Mouse (Mus musculus): ENCODE data around the gene Themis2. TPM values are rescaled to one million over a fixed set of nuclear protein-coding genes. Genes with fewer than 3 reads are reported as not detected.
A peak's percentile ranks its signal among the peaks of the same experiment; 100 is the strongest.

Themis2 gene
- polyA plus RNA-seq (2015; fragmentation: Nextera tagmentation; extraction: Ambion mirVana): 1.7 and 2.0 TPM in 2 replicates

- Histone ChIP-seq H3K27ac (no peak within 1 kb of the TSS), H3K4me1 (replicated peaks) (peaks cover 6% of the 10 kb centered on the region; the same call in 1 of the 2 replicates), H3K9me3 (no peaks in the 10 kb centered on the region), H3K4me3 (replicated peaks) (peak within 1 kb of the TSS; percentile 32), H3K27me3 (replicated peaks) (peaks cover 6% of the 10 kb centered on the region), H3K36me3 (no peaks in the 10 kb centered on the region), H3K9ac (peak within 1 kb of the TSS; percentile 31), H3K4me2 (replicated peaks) (peak within 1 kb of the TSS; percentile 75)
- peak; percentile 82 for ATAC-seq
- WGBS: 2% methylated on average over 21 of the region's 21 CpGs
Observed at GRCm38 (mm10) chr4:132796196-132796886, at the start of gene Themis2. TSS of gene Themis2 (minus strand) at chr4:132796387.

- H3K4me3 ChIP-seq (replicated peaks): peak overlapping the region; percentile 80; the same call in 1 of the 2 replicates
- H3K4me1 ChIP-seq (replicated peaks): peaks cover 5% of the 10 kb centered on the region; the same call in 1 of the 2 replicates
- 76% methylated on average over 1 of the region's 1 CpGs for WGBS
- H3K4me2 ChIP-seq (replicated peaks): peak overlapping the region; percentile 71
- H3K36me3 ChIP-seq: peaks cover 6% of the 10 kb centered on the region; the same call in 1 of the 2 replicates
- no peaks in the 10 kb centered on the region for H3K9me3 ChIP-seq
- ATAC-seq: no peak
- no peaks in the 10 kb centered on the region for H3K27me3 ChIP-seq (replicated peaks)
- peak overlapping the region; percentile 66 for H3K27ac ChIP-seq
- peak overlapping the region; percentile 70; the same call in 1 of the 2 replicates for H3K9ac ChIP-seq
Observed at GRCm38 (mm10) chr4:132843705-132844071, 47.5 kb upstream of the Themis2 start.

DNA sequence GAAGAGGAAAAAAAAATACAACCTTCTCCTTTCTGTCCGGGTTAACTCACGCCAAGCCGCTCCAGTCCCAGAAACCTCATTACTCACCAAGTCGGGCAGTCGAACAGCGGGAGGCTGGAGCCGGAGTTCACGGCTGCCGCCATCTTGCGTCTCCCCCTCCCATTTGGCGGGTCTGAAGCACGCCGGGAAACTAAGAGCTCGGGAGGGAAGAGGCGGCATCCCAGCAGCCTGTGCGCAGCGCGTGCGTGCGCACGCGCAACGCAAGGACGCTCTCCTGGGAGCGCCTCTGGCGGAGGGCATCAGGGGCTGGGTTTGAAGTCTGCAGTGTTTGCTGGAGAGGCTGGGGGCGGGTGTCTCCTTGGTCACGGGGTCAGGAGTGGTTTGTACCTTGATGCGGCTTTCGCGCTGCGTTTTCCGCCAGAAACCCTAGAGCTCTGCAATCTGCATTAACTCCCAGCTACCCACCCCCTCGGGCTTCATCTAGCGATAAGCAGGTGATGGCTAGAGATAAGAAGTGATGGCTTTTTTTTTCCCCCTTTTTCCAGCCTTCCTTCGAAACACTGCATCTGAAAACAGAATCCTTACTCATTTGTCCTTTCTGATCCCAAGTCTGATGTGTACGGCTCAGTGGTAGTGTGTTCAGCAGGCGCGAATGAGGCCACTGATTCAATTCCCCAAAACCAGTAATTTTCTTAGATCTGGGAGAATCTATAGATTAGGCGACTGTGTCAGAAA lies 47.0 kb upstream of the Themis2 start, which contains the start of gene Ppp1r8:
Gene Ppp1r8 (minus strand): TSS at position 200 of the 735 bp plus-strand sequence.
- Histone ChIP-seq H3K9me3 (no peaks in the 10 kb centered on the region), H3K36me3 (peaks cover 11% of the 10 kb centered on the region), H3K27ac (peak within 1 kb of the TSS; percentile 67), H3K9ac (peak within 1 kb of the TSS; percentile 70), H3K4me1 (replicated peaks) (peaks cover 5% of the 10 kb centered on the region; the same call in 1 of the 2 replicates), H3K27me3 (replicated peaks) (no peaks in the 10 kb centered on the region), H3K4me2 (replicated peaks) (peak within 1 kb of the TSS; percentile 71), H3K4me3 (replicated peaks) (peak within 1 kb of the TSS; percentile 80)
- ATAC-seq: peak; percentile 100
- 1% methylated on average over 40 of the region's 40 CpGs for WGBS

DNA sequence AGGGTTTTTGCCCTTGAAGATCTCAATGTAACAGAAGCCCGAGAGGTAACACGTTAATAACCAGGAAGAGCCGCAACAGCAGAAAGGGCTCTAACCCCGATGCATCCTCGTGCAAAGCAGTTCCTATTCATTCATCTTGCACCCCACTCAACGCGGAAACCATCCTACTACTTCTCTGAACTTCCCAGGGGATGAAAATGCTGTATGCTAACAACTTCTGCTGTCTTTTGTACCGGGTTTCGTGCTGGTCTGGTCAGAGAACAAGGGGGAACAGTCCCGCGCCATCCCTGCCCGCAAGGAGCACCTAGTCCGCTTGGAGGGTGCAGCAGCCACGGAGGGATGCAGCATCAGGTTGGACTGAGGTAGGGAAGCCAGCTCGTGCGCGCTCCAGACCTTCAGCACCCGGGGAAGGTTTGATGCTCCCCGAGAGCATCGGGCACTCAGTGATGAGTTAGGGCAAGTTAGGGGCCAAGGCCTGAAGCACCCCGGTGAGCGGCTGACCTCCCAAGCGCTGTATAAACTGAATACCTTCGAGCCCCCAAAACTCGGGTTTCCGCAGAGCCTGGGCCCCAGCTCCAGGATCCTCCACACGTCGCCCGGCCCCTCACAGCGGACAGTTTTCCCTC lies 46.2 kb upstream of the Themis2 start:
- Histone ChIP-seq H3K4me1 (replicated peaks) (peaks cover 5% of the 10 kb centered on the region; the same call in 1 of the 2 replicates), H3K9ac (peak overlapping the region; percentile 70), H3K27ac (peak overlapping the region; percentile 67), H3K9me3 (no peaks in the 10 kb centered on the region), H3K27me3 (replicated peaks) (no peaks in the 10 kb centered on the region), H3K36me3 (peaks cover 17% of the 10 kb centered on the region), H3K4me3 (replicated peaks) (peak overlapping the region; percentile 80), H3K4me2 (replicated peaks) (peak overlapping the region; percentile 71)
- under 1% methylated on average over 30 of the region's 30 CpGs for WGBS
- ATAC-seq: peak; percentile 46

- no peaks in the 10 kb centered on the region for H3K27me3 ChIP-seq (replicated peaks)
- peak overlapping the region; percentile 70 for H3K9ac ChIP-seq
- H3K9me3 ChIP-seq: no peaks in the 10 kb centered on the region
- peaks cover 5% of the 10 kb centered on the region; the same call in 1 of the 2 replicates for H3K4me1 ChIP-seq (replicated peaks)
- H3K4me3 ChIP-seq (replicated peaks): peak overlapping the region; percentile 80
- WGBS: 79% methylated on average over 3 of the region's 3 CpGs
- no peak for ATAC-seq
- no peak overlapping the region for H3K27ac ChIP-seq
- peaks cover 22% of the 10 kb centered on the region for H3K36me3 ChIP-seq
- peak overlapping the region; percentile 71 for H3K4me2 ChIP-seq (replicated peaks)
Observed at GRCm38 (mm10) chr4:132841493-132841892, 45.3 kb upstream of the Themis2 start.

DNA sequence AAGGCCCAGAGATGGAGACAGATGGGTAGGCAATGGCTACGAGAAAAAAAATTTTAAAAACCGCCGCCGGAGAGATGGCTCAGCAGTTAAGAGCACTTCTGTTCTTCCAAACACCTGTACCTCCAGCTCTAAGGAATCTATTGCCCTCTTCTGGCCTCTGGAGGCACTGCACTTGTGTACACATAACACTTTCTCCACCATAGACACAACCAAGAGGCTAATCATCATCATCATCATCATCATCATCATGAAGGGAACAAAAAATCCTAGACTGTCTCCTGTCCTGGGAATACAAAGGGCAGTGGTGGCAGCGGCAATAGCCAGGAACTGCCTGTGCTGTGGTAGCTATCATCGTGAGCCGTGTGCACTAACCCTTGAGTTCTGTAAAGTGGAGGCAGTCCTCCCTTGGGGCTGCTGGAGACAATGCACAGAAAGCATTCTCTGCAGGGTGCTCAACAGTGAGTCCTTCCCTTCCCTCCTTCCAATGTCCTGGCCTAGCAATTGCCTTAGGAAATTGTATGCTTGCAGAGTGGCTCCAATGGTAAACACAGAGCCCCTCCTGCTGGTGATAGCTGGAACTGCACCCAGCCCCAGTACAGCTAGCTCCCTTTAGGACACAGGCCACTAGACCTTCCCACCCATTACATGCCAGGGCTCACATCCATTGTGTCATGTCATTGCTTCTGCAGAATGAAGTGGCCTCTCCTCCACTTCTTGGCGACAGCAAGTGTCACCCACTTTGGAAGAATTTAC lies 27.6 kb upstream of the Themis2 start:
- peak; percentile 39; the same call in 1 of the 2 replicates for ATAC-seq
- Histone ChIP-seq H3K9me3 (no peaks in the 10 kb centered on the region), H3K27ac (no peak overlapping the region), H3K9ac (no peak overlapping the region), H3K36me3 (peaks cover 26% of the 10 kb centered on the region), H3K4me3 (replicated peaks) (no peak overlapping the region), H3K4me2 (replicated peaks) (no peak overlapping the region), H3K4me1 (replicated peaks) (no peaks in the 10 kb centered on the region), H3K27me3 (replicated peaks) (no peaks in the 10 kb centered on the region)
- WGBS: 61% methylated on average over 8 of the region's 8 CpGs

GRCm38 (mm10) chr4:132818442-132818841 lies 22.3 kb upstream of the Themis2 start:
- 50% methylated on average over 2 of the region's 2 CpGs for WGBS

GRCm38 (mm10) chr4:132816855-132817254 lies 20.7 kb upstream of the Themis2 start:
- Histone ChIP-seq H3K4me3 (replicated peaks) (no peak overlapping the region), H3K9ac (no peak overlapping the region), H3K9me3 (no peaks in the 10 kb centered on the region), H3K4me2 (replicated peaks) (no peak overlapping the region), H3K4me1 (replicated peaks) (no peaks in the 10 kb centered on the region), H3K36me3 (no peaks in the 10 kb centered on the region), H3K27me3 (replicated peaks) (no peaks in the 10 kb centered on the region), H3K27ac (no peak overlapping the region)
- ATAC-seq: no peak
- 66% methylated on average over 2 of the region's 2 CpGs for WGBS

More at GRCm38 (mm10) chr4:132818442-132818841, 22.3 kb upstream of the Themis2 start:
- no peak for ATAC-seq
- Histone ChIP-seq H3K9ac (no peak overlapping the region), H3K4me2 (replicated peaks) (no peak overlapping the region), H3K4me1 (replicated peaks) (no peaks in the 10 kb centered on the region), H3K27me3 (replicated peaks) (no peaks in the 10 kb centered on the region), H3K27ac (no peak overlapping the region), H3K9me3 (no peaks in the 10 kb centered on the region), H3K36me3 (no peaks in the 10 kb centered on the region), H3K4me3 (replicated peaks) (no peak overlapping the region)

DNA sequence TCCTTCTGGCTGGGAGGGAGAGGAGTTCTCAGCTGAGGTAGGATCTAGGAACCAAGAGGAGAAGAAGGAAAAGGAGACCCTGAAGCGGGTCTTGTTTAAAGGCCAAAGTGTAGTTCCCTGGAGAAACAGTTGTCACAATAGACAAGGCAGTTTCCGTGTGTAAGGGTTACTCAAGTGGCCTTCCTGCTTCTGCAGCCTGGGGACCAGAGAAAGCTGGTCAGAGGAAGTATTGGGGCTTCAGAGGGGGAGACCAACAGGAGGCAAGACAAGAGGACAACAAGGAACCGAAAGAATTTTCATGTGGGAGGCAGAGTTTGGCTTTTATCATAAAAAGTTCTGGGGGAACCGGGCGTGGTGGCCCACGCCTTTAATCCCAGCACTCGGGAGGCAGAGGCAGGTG lies 20.2 kb upstream of the Themis2 start:
- 71% methylated on average over 7 of the region's 7 CpGs for WGBS
- Histone ChIP-seq H3K4me3 (replicated peaks) (no peak overlapping the region), H3K9ac (no peak overlapping the region), H3K27ac (no peak overlapping the region), H3K27me3 (replicated peaks) (no peaks in the 10 kb centered on the region), H3K36me3 (no peaks in the 10 kb centered on the region), H3K4me2 (replicated peaks) (no peak overlapping the region), H3K4me1 (replicated peaks) (no peaks in the 10 kb centered on the region), H3K9me3 (no peaks in the 10 kb centered on the region)
- no peak for ATAC-seq

DNA sequence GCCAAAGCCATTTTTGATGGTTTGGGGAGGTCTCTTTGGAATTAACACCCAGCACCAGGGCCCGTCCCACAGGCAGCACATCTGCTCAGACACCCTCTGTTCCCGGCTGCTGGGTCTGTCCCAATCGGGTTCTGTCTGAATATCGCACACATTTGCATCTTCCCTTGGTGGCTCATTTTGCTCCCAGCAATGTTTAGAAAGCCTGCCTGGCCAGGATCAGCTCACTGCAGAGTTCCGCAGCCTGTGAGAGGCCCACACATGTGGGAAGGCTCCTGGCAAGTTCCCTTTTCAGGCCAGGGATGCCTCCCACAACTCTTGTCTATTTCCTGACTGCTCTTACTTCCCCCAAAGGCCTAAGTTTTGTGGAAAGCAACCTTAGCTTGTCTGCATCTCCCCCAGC lies 13.4 kb upstream of the Themis2 start:
- H3K9ac ChIP-seq: no peak overlapping the region
- no peaks in the 10 kb centered on the region for H3K9me3 ChIP-seq
- 62% methylated on average over 5 of the region's 5 CpGs for WGBS
- H3K4me3 ChIP-seq (replicated peaks): no peak overlapping the region
- H3K4me1 ChIP-seq (replicated peaks): 0 out of 2 replicates have a peak, but pooled peaks cover 2% of the 10 kb centered on the region
- H3K4me2 ChIP-seq (replicated peaks): no peak overlapping the region
- H3K27ac ChIP-seq: no peak overlapping the region
- no peak for ATAC-seq
- H3K27me3 ChIP-seq (replicated peaks): no peaks in the 10 kb centered on the region
- H3K36me3 ChIP-seq: no peaks in the 10 kb centered on the region

- H3K9ac ChIP-seq: no peak overlapping the region
- 58% methylated on average over 5 of the region's 5 CpGs for WGBS
- no peaks in the 10 kb centered on the region for H3K9me3 ChIP-seq
- ATAC-seq: 0 out of 2 replicates have a peak, but pooled peaks have one; percentile 23
- H3K4me2 ChIP-seq (replicated peaks): no peak overlapping the region
- H3K4me3 ChIP-seq (replicated peaks): no peak overlapping the region
- H3K36me3 ChIP-seq: no peaks in the 10 kb centered on the region
- H3K27me3 ChIP-seq (replicated peaks): no peaks in the 10 kb centered on the region
- 0 out of 2 replicates have a peak, but pooled peaks cover 2% of the 10 kb centered on the region for H3K4me1 ChIP-seq (replicated peaks)
- peak overlapping the region; percentile 58; the same call in 1 of the 2 replicates for H3K27ac ChIP-seq
Observed at GRCm38 (mm10) chr4:132807771-132808641, 11.8 kb upstream of the Themis2 start.

Measured in intestine, embryonic 15.5 days (tissue).